Mouse (Mus musculus) forebrain, embryonic 13.5 days (tissue): ENCODE results near the gene Aldh8a1. TPM values are rescaled to one million over a fixed set of nuclear protein-coding genes. Genes with fewer than 3 reads are reported as not detected.
A peak's percentile ranks its signal among the peaks of the same experiment; 100 is the strongest.

Experiments used
- ATAC-seq: fragments of 200-750 bp; cut with Nextera tagmentation; 2 replicates; pipeline ENCODE4 v1.8.0; 2017
- H3K27ac ChIP-seq: fragments of 300-500 bp; sonication (generic); 2 replicates; pipeline ENCODE4 v1.5.1; 2015; ENCODE audit warnings: inconsistent platforms, mild to moderate bottlenecking, moderate library complexity
- H3K27me3 ChIP-seq: fragments of 300-500 bp; sonication (generic); 2 replicates; pipeline ENCODE4 v1.6.1; 2015; ENCODE audit warnings: mild to moderate bottlenecking, inconsistent platforms
- H3K36me3 ChIP-seq: fragments of 300-500 bp; sonication (generic); 2 replicates; pipeline ENCODE4 v1.6.1; 2015; ENCODE audit warnings: mild to moderate bottlenecking, inconsistent platforms; ENCODE audit not compliant: poor library complexity, severe bottlenecking
- H3K4me1 ChIP-seq: fragments of 300-500 bp; sonication (generic); 2 replicates; pipeline ENCODE4 v1.6.1; 2015; ENCODE audit warnings: inconsistent platforms
- H3K4me2 ChIP-seq: fragments of 300-500 bp; sonication (generic); 2 replicates; pipeline ENCODE4 v1.6.1; 2015; ENCODE audit warnings: inconsistent platforms, mild to moderate bottlenecking, moderate library complexity
- H3K4me3 ChIP-seq: fragments of 300-500 bp; sonication (generic); 2 replicates; pipeline ENCODE4 v1.5.1; 2015; ENCODE audit warnings: mild to moderate bottlenecking, inconsistent platforms
- H3K9ac ChIP-seq: fragments of 300-500 bp; sonication (generic); 2 replicates; pipeline ENCODE4 v1.6.1; 2015; ENCODE audit warnings: mild to moderate bottlenecking, inconsistent platforms
- H3K9me3 ChIP-seq: fragments of 300-500 bp; sonication (generic); replicated peaks from 2 replicates; pipeline ENCODE4 v1.6.1; 2016; ENCODE audit warnings: inconsistent platforms
- WGBS: fragments of 180-500 bp; shearing (Covaris S2); methylation state at CpG from one replicate; pipeline ENCODE4 v1.1.7; 2015; 5-methylcytosine and 5-hydroxymethylcytosine counted together
- polyA plus RNA-seq: library from polyadenylated mRNA; unstranded; fragments of >200 nt; fragmentation: Nextera tagmentation; extraction: Ambion mirVana; gene quantifications from 2 replicates; pipeline ENCODE4 v1.2.1, GENCODE M21; 2015

Gene Aldh8a1
- polyA plus RNA-seq, result 0.06 and 0.08 TPM in 2 replicates

- ATAC-seq, result no peak
- Histone ChIP-seq H3K4me2 (no peak within 1 kb of the TSS), H3K9me3 (no peaks in the 10 kb centered on the region), H3K4me3 (no peak within 1 kb of the TSS), H3K27ac (no peak within 1 kb of the TSS), H3K4me1 (no peaks in the 10 kb centered on the region), H3K9ac (no peak within 1 kb of the TSS), H3K36me3 (no peaks in the 10 kb centered on the region), H3K27me3 (no peaks in the 10 kb centered on the region)
- WGBS, result 88% methylated on average over 13 of the region's 13 CpGs
Measured at GRCm38 (mm10) chr10:21376682-21377473, at the start of gene Aldh8a1. TSS of gene Aldh8a1 (plus strand) at chr10:21377291.

- H3K36me3 ChIP-seq, result peaks cover 20% of the 10 kb centered on the region
- H3K9me3 ChIP-seq, result no peaks in the 10 kb centered on the region
- no peak overlapping the region for H3K4me3 ChIP-seq
- no peak for ATAC-seq
- no peak overlapping the region for H3K27ac ChIP-seq
- no peaks in the 10 kb centered on the region for H3K4me1 ChIP-seq
- WGBS, result 92% methylated on average over 7 of the region's 7 CpGs
- H3K9ac ChIP-seq, result no peak overlapping the region
- no peak overlapping the region for H3K4me2 ChIP-seq
- H3K27me3 ChIP-seq, result no peaks in the 10 kb centered on the region
Measured at GRCm38 (mm10) chr10:21327605-21328135, 49.4 kb upstream of the Aldh8a1 start.

- Histone ChIP-seq H3K4me2 (no peak overlapping the region), H3K36me3 (peaks cover 54% of the 10 kb centered on the region), H3K27ac (no peak overlapping the region), H3K9me3 (peaks cover 7% of the 10 kb centered on the region; the same call in 1 of the 2 replicates), H3K4me3 (no peak overlapping the region), H3K27me3 (no peaks in the 10 kb centered on the region), H3K4me1 (no peaks in the 10 kb centered on the region), H3K9ac (no peak overlapping the region)
- no peak for ATAC-seq
- WGBS, result 92% methylated on average over 7 of the region's 7 CpGs
Measured at GRCm38 (mm10) chr10:21334349-21335105, 42.6 kb upstream of the Aldh8a1 start.

DNA sequence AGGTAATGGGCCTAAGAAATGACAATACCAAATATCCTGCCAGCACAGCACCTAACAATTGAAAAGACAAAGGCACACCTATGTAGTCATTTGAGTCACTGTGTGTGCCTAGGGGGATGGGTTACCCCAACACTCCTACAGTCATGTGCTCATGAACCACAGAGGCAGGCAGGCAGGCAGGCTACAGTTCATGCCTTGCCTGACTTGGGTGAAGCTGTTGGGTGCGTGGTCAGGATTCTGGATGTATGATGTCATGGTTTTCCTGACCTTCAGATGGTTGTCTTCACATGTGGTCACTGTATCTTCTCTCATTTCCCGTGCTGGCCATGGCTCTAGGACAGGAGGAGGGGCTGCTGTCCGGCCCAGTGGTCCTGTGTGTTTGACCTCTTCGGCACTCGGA is 41.6 kb upstream of the Aldh8a1 start:
- 0 out of 2 replicates have a peak, but pooled peaks have one; percentile 46 for ATAC-seq
- Histone ChIP-seq H3K9me3 (peaks cover 7% of the 10 kb centered on the region; the same call in 1 of the 2 replicates), H3K9ac (no peak overlapping the region), H3K4me2 (no peak overlapping the region), H3K27me3 (no peaks in the 10 kb centered on the region), H3K4me1 (no peaks in the 10 kb centered on the region), H3K36me3 (peaks cover 54% of the 10 kb centered on the region), H3K4me3 (no peak overlapping the region), H3K27ac (no peak overlapping the region)
- WGBS, result 96% methylated on average over 5 of the region's 5 CpGs

GRCm38 (mm10) chr10:21337191-21337590 is 39.9 kb upstream of the Aldh8a1 start:
- Histone ChIP-seq H3K9ac (no peak overlapping the region), H3K9me3 (peaks cover 7% of the 10 kb centered on the region; the same call in 1 of the 2 replicates), H3K4me3 (no peak overlapping the region), H3K36me3 (peaks cover 53% of the 10 kb centered on the region), H3K27ac (no peak overlapping the region), H3K4me2 (no peak overlapping the region), H3K4me1 (0 out of 2 replicates have a peak, but pooled peaks cover 3% of the 10 kb centered on the region), H3K27me3 (no peaks in the 10 kb centered on the region)
- ATAC-seq, result no peak
- WGBS, result 67% methylated on average over 2 of the region's 2 CpGs

GRCm38 (mm10) chr10:21341706-21342105 is 35.4 kb upstream of the Aldh8a1 start:
- H3K36me3 ChIP-seq, result peaks cover 50% of the 10 kb centered on the region
- 0 out of 2 replicates have a peak, but pooled peaks have one; percentile 30 for ATAC-seq
- 76% methylated on average over 14 of the region's 14 CpGs for WGBS

GRCm38 (mm10) chr10:21342331-21343005 is 34.6 kb upstream of the Aldh8a1 start:
- peaks cover 50% of the 10 kb centered on the region for H3K36me3 ChIP-seq
- ATAC-seq, result no peak
- H3K4me3 ChIP-seq, result no peak overlapping the region
- H3K27me3 ChIP-seq, result no peaks in the 10 kb centered on the region
- no peak overlapping the region for H3K4me2 ChIP-seq
- no peak overlapping the region for H3K9ac ChIP-seq
- 78% methylated on average over 11 of the region's 11 CpGs for WGBS
- no peak overlapping the region for H3K27ac ChIP-seq
- no peaks in the 10 kb centered on the region for H3K9me3 ChIP-seq
- H3K4me1 ChIP-seq, result peaks cover 9% of the 10 kb centered on the region

More at GRCm38 (mm10) chr10:21341706-21342105, 35.4 kb upstream of the Aldh8a1 start:
- H3K9me3 ChIP-seq, result peaks cover 5% of the 10 kb centered on the region; the same call in 1 of the 2 replicates
- H3K4me1 ChIP-seq, result peaks cover 9% of the 10 kb centered on the region
- no peak overlapping the region for H3K4me2 ChIP-seq
- no peak overlapping the region for H3K27ac ChIP-seq
- no peaks in the 10 kb centered on the region for H3K27me3 ChIP-seq
- no peak overlapping the region for H3K4me3 ChIP-seq
- no peak overlapping the region for H3K9ac ChIP-seq

- no peak overlapping the region for H3K4me3 ChIP-seq
- no peaks in the 10 kb centered on the region for H3K27me3 ChIP-seq
- no peaks in the 10 kb centered on the region for H3K9me3 ChIP-seq
- peaks cover 6% of the 10 kb centered on the region for H3K4me1 ChIP-seq
- no peak overlapping the region for H3K27ac ChIP-seq
- 90% methylated on average over 4 of the region's 4 CpGs for WGBS
- ATAC-seq, result no peak
- H3K36me3 ChIP-seq, result peaks cover 57% of the 10 kb centered on the region
- H3K4me2 ChIP-seq, result no peak overlapping the region
- H3K9ac ChIP-seq, result no peak overlapping the region
Measured at GRCm38 (mm10) chr10:21347332-21347731, 29.8 kb upstream of the Aldh8a1 start.

DNA sequence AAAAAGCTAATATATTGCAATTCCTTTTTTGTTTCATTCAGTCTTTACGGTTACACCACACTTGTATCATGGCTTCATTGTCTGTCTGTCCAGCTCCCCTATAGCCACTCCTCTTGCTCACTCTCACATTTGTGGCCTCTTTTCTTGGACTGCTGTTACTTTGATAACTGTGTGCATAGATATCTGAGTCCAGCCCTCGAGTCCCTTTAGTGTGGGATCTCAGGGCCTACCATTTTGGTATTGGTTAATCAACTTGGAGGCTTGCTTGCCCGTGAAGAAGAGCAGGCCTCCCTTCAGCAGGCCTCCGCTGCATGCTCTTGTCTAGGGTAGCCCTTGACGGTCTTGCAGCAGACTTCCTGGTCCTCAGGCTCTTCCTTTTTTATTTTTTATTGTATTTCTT is 27.6 kb upstream of the Aldh8a1 start:
- Histone ChIP-seq H3K36me3 (peaks cover 71% of the 10 kb centered on the region), H3K4me1 (no peaks in the 10 kb centered on the region), H3K4me2 (no peak overlapping the region), H3K27me3 (no peaks in the 10 kb centered on the region), H3K27ac (no peak overlapping the region), H3K4me3 (no peak overlapping the region), H3K9me3 (no peaks in the 10 kb centered on the region), H3K9ac (no peak overlapping the region)
- 95% methylated on average over 5 of the region's 5 CpGs for WGBS
- no peak for ATAC-seq

GRCm38 (mm10) chr10:21349946-21350345 is 27.1 kb upstream of the Aldh8a1 start:
- H3K4me3 ChIP-seq, result no peak overlapping the region
- H3K9ac ChIP-seq, result no peak overlapping the region
- H3K27me3 ChIP-seq, result no peaks in the 10 kb centered on the region
- no peak overlapping the region for H3K27ac ChIP-seq
- H3K9me3 ChIP-seq, result no peaks in the 10 kb centered on the region
- H3K36me3 ChIP-seq, result peaks cover 74% of the 10 kb centered on the region
- no peak overlapping the region for H3K4me2 ChIP-seq
- ATAC-seq, result no peak
- H3K4me1 ChIP-seq, result no peaks in the 10 kb centered on the region
- WGBS, result 96% methylated on average over 2 of the region's 2 CpGs

DNA sequence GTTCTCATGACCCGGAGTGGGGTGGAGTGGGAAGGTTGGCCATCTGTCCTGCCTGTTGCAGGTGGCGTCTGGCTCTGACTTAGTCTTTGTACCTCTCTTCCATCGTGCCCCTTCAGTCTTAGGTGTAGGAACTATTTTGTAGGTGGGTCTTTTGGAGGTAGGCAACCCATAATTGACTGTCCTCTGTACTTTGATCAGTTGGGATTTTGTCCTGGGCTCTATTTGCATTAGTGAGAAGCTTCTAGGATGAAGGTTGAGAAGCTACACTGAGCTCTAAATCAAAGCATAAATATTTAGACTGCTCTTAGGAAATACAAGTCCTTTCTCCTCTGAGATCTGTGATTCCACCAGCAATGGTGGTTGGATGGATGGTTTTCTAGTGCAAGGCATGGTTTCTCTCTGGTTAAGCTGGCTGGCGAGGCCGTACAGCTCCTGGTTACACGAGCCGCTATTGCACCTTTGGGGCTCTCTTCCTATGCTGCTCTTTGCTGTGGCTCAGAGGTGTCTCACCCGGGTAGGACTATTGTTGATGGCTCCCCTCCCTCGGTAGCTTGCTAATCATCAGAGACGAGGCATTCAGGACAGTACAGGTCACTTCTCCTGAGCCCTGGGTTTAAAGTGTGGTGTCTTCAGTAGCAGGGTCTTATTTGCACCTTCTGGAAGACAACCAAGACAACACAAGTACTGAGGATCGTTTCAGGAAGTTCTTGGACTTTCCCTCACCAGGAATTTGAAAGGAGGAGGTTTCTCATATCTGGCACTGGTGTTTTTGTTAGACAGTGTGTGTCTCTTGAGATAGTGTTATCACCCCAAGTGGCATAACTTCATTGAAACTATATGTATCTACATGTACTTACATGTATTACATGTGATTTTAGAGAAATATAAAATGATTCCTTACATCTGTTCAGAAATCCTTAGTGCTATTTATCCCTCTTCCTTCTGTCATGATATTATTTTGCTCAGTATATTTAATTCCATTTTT is 26.3 kb upstream of the Aldh8a1 start:
- no peak for ATAC-seq
- Histone ChIP-seq H3K27me3 (no peaks in the 10 kb centered on the region), H3K4me3 (no peak overlapping the region), H3K9me3 (no peaks in the 10 kb centered on the region), H3K27ac (no peak overlapping the region), H3K36me3 (peaks cover 73% of the 10 kb centered on the region), H3K4me2 (no peak overlapping the region), H3K9ac (no peak overlapping the region), H3K4me1 (no peaks in the 10 kb centered on the region)
- 95% methylated on average over 11 of the region's 11 CpGs for WGBS
